Mouse (Mus musculus) cerebellum, postnatal 25 days (tissue): ENCODE results near the gene Slc6a1.
"Not testable (repeated sequence)": the region's sequence is repeated elsewhere in the genome, so short reads cannot be mapped to it uniquely, and the experiment has no call there.

Experiments used
- DNase-seq, 2 experiments: peaks; one replicate each; pipeline ENCODE4 v3.0.0; 2021; ENCODE audit warnings: mixed read lengths in 2 of 2

Gene Slc6a1

DNA sequence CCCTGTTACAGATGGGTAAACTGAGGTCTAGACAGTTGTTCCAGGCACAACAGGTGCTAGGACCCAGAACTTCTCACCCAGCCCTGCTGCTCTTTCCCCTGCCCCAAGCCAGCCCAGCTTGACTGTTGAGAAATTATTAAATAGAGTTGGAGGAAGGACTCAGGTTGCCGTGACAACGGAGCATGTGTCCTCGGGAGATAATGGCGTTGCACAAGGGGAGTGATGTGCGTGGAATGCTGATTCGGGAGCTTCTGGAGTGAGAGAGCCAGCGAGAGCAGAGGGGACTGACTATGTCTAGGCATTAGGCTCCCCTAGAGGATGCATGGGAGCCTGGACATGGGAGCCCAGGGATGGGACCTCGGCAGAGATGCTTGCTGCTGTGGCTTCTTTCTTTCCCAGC is 7.7 kb downstream of the Slc6a1 start:
- peak in 1 of 2 experiments; percentile 57 for DNase-seq

DNA sequence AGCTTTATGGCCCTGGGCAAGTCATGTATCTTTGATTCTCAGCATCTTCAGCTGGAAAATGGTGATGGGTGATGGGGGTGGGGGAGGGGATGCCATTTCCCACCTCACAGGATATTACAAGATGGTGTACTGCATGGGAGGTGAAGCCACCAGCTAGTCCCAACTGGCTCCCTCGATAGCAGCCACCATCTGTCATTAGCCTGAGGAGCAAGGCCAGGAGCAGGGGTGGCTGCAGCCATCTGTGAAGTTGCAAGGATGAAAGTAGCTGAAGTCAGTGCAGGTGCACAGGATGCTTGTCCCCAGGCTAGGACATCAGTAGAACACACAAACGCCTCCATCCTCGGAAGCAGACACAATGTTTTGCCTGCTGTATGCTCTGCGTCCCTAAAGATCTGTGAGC is 8.5 kb downstream of the Slc6a1 start:
- DNase-seq: peak in 1 of 2 experiments; percentile 55

GRCm38 (mm10) chr6:114291396-114291795 is 9.0 kb downstream of the Slc6a1 start:
- no peak for DNase-seq

- DNase-seq: peak in 1 of 2 experiments; percentile 34
These were observed 11.1 kb downstream of the Slc6a1 start for GRCm38 (mm10) chr6:114293511-114293910.

DNA sequence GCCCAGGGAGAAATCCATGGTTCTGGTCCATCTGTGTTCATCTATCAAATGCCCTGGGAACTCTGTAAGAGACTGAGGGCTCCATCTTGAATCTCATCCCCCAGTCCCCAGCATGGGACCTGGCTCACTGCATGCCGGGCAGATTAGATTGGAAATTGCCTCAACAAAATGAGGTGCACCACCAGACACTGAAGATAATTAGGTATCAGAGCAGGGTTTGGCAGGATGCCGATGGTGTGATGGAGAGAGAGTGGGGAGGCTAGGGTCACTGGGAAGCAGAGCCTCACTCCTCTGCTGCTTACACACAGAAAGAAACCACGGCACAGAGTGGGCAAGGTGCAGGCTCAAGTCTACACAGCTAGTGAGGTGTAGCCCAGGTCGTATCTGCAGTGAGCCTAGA is 12.7 kb downstream of the Slc6a1 start:
- DNase-seq: peak in 1 of 2 experiments; percentile 32

GRCm38 (mm10) chr6:114297260-114298002 is 15.0 kb downstream of the Slc6a1 start:
- DNase-seq: no peak

DNA sequence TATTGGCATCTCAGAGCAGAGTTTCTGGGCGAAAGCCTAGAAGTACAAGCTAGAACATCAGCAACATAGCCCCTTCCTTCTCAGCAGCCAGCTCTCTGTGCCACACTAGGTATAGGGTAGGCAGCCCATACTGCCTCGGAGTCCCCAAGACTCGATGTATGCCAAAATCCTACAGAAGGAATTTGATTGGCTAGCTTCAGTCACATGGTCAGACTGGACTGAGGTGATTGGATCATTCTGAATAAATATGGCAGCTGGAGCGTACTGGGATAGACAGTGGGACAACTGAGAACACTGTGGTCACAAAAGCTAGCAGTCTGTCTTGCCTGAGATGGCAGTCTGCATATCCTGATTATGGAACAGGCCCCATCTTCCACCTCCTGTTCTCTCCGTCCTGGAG is 17.3 kb downstream of the Slc6a1 start:
- no peak for DNase-seq

- no peak for DNase-seq
These were observed 18.3 kb downstream of the Slc6a1 start for GRCm38 (mm10) chr6:114300737-114301136.

GRCm38 (mm10) chr6:114304668-114305067 is 22.2 kb downstream of the Slc6a1 start:
- DNase-seq: no peak

- DNase-seq: no peak
These were observed 38.1 kb downstream of the Slc6a1 start for GRCm38 (mm10) chr6:114320511-114320910.

DNA sequence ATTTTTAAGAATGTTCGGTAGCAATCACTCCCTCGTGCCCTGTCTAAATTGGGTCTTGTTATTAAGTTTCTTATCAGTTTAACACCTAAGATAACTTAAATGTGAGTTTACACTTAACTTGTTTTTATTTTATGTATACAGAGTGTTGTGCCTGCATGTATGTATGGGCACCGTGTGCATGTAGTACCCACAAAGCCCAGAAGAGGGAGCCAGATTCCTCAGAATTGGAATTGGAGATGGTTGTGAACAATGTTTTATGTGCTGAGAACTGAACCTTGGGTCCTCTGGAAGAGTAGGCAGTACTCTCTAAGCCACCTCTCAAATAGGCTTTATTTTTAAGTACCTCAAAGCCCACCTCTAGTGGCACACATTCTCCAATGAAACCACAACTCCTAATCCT is 38.7 kb downstream of the Slc6a1 start:
- DNase-seq: no peak

DNA sequence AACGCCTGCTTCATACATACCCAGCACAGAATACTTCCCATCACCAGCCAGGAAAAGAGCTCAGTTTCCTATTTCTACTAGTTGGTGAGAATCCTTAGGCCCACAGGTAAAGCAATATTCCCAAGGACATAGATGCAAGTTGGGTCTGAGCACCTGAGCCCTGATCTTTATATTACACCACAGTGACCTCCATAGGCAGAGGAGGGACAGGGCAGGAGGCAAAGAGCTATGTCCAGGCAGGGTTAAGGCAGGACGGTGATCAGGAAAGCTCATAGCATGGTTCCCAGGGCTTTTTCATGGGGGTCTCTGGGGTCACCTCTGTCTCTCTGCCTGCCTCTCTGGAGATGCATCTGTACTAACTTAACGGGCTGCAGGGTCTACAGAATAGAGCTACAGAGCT is 40.5 kb downstream of the Slc6a1 start:
- no peak for DNase-seq

- no peak for DNase-seq
These were observed 42.4 kb downstream of the Slc6a1 start for GRCm38 (mm10) chr6:114324808-114325207.

DNA sequence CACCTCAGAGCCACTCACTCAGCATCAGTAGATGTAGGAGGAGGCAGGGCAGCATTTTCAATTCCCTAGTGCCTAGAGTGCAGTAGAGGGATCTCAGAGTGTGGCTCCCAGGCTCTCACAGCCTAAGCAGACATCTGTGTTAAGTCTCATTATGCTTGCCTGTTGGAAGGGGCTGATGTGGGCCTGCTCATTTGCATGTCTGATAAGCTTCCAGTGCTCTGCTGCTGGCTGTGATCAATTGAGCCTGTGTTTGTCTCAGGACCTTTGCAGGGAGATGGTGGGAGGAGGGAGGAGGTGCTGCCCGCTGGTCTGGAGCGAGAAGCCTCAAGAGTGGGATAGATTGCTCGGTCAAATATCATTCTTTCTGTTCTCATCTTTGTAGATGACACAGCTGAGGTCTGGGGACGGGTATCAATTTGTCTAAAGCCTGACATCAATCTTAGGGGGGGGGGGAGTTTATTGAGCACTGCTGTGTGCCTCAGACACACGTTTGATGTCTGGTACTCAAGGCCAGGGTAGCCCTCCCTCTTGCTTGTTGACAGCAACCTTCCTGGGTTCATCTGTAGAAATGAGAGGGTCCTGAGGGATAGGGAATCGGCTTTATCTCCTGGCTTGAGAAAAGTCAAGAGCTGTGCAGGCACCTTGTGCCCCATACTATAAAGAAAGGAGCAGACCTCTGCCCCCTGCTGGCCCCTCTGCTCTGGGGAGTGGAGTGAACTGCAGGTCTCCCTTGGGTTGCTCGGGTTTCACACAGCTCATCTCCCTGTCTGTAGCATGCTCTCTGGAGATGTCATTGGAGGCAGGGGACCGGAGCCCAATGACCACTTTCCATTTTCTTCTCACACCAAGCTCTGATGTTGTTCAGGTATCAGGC is 47.4 kb downstream of the Slc6a1 start:
- no peak for DNase-seq

- no peak for DNase-seq
These were observed 49.5 kb downstream of the Slc6a1 start for GRCm38 (mm10) chr6:114331926-114332325.

DNA sequence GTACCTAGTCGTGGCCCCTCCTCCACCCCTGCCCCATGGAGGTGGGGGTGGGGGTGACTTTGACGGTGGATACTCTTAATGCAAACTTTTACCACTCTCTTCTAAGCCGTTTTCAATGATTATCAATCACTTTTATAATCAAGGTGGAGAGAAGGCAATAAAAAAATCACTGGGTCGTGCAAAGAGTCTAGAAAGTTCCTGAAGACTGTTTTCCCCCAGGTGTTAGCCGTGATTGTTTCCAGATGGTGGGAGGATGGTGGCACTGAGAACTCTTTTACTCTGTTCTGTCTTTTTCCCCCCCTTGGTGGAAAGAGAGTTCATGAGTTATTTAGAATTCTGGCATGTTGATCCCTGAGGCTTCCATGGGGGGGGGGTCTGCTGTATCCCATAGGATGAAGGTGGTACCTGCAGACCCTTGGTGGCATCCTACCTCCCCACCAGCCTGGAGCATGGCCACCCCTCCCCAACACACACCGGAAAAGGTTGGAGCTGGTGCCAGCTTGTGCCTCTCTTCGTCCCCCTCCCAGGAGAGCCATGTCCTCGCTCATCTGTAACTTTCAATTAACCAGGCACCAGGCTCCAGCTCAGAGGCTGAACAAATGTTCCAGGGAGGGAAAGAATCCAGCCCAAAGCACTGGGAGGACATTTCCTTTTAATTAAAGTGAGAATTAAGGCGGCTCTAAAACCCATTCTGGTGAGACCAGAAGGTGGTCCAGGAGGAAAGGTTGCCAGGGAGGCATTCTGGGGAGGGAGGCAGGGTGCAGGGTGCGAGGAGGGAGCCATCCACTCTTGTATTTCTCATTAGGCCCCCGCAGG is 53.9 kb downstream of the Slc6a1 start:
- DNase-seq: no peak

DNA sequence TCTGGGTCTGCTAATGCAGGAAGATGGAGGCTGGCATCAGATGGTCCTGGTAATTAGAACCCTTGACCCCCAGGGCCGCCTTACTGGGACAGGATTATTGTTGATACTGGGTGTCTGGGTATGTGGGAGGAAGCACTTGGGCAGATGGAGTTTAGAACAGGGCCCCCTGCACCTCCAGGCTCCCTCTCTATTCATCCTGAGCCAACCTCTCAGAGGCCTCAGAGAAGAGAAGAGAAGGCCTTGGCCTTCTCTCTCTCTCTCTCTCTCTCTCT is 54.4 kb downstream of the Slc6a1 start:
- no peak for DNase-seq

GRCm38 (mm10) chr6:114341381-114341780 is 58.9 kb downstream of the Slc6a1 start:
- not testable (repeated sequence) for DNase-seq

- peak; percentile 52 to 73 for DNase-seq
These were observed 61.3 kb downstream of the Slc6a1 start for GRCm38 (mm10) chr6:114343740-114344139.

- DNase-seq: peak; percentile 65 to 84
These were observed 62.7 kb downstream of the Slc6a1 start for GRCm38 (mm10) chr6:114345156-114345555.

DNA sequence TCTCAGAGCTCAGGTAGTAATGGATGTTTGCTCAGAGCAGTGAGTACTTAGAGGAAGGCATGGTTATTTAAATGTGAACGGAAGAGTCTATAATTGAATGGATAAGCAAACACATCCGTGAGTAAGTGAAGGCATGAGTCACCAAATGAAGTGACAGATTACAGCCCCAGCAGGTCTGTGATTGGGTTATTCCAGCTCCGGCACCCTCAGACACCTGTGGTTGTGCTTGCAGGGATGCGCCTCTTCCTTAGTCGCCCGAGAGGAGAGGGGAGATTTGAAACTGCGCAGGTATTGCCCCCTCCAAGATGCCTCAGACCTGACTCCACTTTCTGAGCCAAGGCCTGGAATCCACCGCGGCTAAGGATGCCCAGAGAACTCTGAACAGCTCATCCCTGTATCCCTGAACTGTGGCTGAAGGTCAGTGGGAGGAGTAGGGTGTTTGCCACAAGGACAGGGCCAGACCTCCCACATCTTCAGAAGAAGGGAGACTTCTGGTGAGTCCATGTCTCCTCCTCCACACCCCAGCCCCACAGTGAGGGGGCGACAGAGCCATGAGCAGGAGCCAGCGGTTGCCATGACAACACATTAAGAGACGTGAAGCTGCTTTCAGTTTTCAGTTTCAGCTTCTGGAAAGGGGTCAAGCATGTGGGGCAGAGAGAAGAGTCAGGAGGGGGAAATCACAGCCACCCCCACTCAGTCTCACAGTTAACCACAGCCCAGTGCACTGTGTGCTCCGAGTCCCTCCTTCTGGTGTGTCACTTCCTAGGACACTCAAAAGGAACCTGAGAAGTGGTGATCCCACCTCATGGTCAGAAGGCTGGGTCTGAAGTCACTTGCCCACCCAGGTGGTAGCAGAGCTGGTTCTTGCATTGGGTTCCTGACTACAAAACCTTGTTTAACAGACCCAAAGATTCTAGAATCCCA is 65.7 kb downstream of the Slc6a1 start:
- no peak for DNase-seq

- DNase-seq: no peak
These were observed 72.2 kb downstream of the Slc6a1 start for GRCm38 (mm10) chr6:114354635-114355034.
